Mouse (Mus musculus): ENCODE data around the gene Hist1h3g.
"Not testable (repeated sequence)": the region's sequence is repeated elsewhere in the genome, so short reads cannot be mapped to it uniquely, and the experiment has no call there.

Gene Hist1h3g

DNA sequence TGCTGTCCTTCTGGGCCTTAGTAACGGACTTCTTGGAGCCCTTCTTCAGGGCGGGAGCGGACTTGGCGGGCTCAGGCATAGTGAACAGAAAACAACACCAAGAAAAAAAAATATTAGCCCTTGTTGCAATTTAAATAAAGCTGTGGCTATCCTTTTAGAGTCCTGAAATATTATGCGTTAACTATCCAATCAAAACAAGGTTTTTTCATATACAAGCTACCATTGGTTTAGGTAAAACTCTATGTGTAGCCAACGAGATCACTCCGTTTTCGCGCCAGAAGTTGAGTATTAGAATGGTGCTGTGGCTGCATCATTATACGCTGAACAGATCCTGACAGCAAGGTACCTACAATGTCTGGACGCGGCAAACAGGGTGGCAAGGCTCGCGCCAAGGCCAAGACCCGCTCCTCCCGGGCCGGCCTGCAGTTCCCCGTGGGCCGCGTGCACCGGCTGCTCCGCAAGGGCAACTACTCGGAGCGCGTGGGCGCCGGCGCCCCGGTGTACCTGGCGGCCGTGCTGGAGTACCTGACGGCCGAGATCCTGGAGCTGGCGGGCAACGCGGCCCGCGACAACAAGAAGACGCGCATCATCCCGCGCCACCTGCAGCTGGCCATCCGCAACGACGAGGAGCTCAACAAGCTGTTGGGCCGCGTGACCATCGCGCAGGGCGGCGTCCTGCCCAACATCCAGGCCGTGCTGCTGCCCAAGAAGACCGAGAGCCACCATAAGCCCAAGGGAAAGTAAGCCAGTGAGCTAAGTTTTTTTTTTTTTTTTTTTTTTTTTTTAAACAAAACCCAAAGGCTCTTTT, 1.5 kb upstream of the Hist1h3g start, which contains the start of gene Hist1h2af:
Hist1h2af (plus strand) TSS at position 347 of the 808 bp plus-strand sequence.
- in situ Hi-C loops (cut with MboI, MseI): loop anchor here (5.0 to 10.0 kb wide), 3 partner anchors 51 to 1821 kb away; partner anchors contain the start of genes Hist1h2ah, Hist1h2bk and Hist1h4d

DNA sequence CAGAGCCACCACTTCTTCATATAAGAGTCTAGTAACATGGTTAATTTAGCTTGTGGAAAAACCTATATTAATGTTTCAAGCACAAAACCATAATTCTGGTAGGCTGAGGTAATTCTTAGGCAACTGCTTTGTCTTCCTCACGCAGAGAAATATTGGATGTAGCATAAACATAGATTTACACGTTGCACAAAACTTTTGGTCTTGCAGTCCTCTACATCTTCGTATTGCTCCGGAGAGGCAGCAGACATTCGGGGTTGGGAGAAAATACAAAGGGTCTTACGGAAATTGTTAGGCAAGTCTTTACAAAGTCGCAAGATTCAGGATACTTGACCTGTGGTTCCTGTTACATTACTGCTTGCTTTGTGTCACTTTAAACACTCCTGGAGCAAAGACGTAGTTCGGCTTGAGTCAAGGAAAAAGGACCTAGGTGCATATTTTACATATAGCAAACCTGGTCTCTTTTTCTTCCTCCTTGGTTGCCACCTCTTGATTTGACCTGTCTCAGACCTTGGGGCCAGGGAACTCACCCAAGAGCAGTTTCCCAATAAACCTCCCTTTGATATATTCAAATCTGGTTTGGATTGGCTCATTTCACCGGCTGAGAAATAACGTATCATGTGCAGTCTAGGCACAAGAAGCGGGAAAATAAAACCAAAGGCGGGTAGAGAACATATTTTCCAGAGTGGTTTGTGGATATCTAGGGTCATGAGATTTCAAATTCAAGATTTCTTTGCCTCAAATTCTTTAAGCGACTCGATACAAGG, 672 bp upstream of the Hist1h3g start:
- in situ Hi-C loops (cut with MboI, MseI): loop anchor here (5.0 to 10.0 kb wide), 3 partner anchors 50 to 1822 kb away; partner anchors contain the start of genes Hist1h2ah, Hist1h2bk and Hist1h4d

DNA sequence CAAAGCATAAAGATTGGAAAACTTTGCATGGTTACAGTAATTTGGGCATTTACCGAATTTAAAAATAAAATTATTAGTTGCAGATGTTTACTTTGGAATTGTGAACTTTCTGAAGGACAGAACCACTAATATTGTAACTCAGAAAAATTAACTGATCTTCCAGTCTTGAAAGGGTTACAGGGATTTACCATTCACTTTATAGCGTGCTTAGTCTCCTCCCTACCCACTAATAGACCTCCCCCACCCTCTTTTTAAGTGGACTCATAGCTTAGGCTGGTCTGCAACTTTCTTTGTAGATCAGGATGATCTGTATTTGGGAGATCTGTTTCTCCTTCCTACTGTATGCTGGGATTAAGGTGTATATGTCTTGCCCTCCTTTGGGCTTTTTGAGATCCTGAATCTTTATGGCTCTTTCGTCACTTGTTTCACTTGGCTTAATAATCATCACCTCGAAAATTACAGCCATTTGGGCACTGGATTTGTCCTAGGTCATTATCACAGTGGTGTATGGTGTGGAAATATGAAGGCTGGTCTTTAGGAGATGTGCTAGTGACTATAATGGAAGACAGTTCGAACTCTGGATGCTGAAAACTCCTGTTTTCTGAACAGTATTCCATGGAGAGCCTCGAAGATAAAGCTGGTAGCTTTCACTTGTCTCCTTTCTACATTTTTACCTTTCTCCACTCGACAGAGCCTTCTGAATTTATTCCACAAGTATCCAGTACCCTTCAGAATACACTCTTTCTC, 1.0 kb downstream of the Hist1h3g start:
- in situ Hi-C loops (cut with MboI, MseI): loop anchor here (10.0 kb wide), 2 partner anchors 49 to 1501 kb away; partner anchors contain the start of genes Hist1h2ah, Hist1h2bk and Hist1h4d

- in situ Hi-C loops (cut with MboI, MseI): loop anchor here (10.0 kb wide), 2 partner anchors 48 to 1502 kb away; partner anchors contain the start of genes Hist1h2ah, Hist1h2bk and Hist1h4d
These were observed 1.9 kb downstream of the Hist1h3g start for GRCm38 (mm10) chr13:23537006-23537710.

GRCm38 (mm10) chr13:23538249-23538648, 3.0 kb downstream of the Hist1h3g start:
- in situ Hi-C loops (cut with MboI, MseI): loop anchor here (10.0 kb wide), 2 partner anchors 47 to 1503 kb away; partner anchors contain the start of genes Hist1h2ah, Hist1h2bk and Hist1h4d

- in situ Hi-C loops (cut with MboI, MseI): loop anchor here (10.0 kb wide), 2 partner anchors 45 to 1505 kb away; partner anchors contain the start of genes Hist1h2ah, Hist1h2bk and Hist1h4d
These were observed 4.6 kb downstream of the Hist1h3g start for GRCm38 (mm10) chr13:23539821-23540220.

GRCm38 (mm10) chr13:23541497-23541896, 6.3 kb downstream of the Hist1h3g start:
- in situ Hi-C loops (cut with MboI, MseI): no loop called here

- in situ Hi-C loops (cut with MboI, MseI): not testable (repeated sequence)
These were observed 7.2 kb downstream of the Hist1h3g start for GRCm38 (mm10) chr13:23542225-23542980.

- in situ Hi-C loops (cut with MboI, MseI): not testable (repeated sequence)
These were observed 7.9 kb downstream of the Hist1h3g start, which contains the start of gene Hist1h2bh for GRCm38 (mm10) chr13:23542999-23543607. Gene Hist1h2bh, minus strand, starts transcription at chr13:23543392.

- in situ Hi-C loops (cut with MboI, MseI): no loop called here
These were observed 9.0 kb downstream of the Hist1h3g start, which contains the start of gene Hist1h3f for GRCm38 (mm10) chr13:23543965-23544786. Gene Hist1h3f, plus strand, starts transcription at chr13:23544052.

GRCm38 (mm10) chr13:23544787-23545120, 9.5 kb downstream of the Hist1h3g start:
- in situ Hi-C loops (cut with MboI, MseI): not testable (repeated sequence)

DNA sequence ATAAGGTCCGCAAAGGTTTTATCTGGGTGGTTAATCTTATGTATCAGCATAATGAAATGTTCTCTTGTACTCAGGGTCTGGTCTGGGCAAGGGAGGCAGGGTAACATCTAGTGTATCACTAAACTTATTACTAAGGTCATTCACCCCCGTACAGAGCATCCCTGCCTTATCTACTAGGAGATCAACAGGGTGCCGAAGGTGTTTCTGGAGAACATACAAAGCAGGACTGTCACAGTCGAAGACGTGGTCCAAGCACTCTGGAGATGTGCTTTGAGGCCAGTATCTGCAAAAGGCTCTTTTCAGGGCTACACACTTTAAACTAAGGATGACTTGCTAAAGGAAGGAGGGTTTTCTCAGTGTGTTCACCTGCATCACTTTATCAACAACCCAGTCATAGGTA, 11.5 kb downstream of the Hist1h3g start:
- in situ Hi-C loops (cut with MboI, MseI): no loop called here

GRCm38 (mm10) chr13:23550761-23551145, 15.5 kb downstream of the Hist1h3g start:
- in situ Hi-C loops (cut with MboI, MseI): loop anchor here (25.0 kb wide), 2 partner anchors 1062 to 1738 kb away; partner anchors contain the start of genes Hist1h2ao, Hist1h2bq and Hist1h4m

DNA sequence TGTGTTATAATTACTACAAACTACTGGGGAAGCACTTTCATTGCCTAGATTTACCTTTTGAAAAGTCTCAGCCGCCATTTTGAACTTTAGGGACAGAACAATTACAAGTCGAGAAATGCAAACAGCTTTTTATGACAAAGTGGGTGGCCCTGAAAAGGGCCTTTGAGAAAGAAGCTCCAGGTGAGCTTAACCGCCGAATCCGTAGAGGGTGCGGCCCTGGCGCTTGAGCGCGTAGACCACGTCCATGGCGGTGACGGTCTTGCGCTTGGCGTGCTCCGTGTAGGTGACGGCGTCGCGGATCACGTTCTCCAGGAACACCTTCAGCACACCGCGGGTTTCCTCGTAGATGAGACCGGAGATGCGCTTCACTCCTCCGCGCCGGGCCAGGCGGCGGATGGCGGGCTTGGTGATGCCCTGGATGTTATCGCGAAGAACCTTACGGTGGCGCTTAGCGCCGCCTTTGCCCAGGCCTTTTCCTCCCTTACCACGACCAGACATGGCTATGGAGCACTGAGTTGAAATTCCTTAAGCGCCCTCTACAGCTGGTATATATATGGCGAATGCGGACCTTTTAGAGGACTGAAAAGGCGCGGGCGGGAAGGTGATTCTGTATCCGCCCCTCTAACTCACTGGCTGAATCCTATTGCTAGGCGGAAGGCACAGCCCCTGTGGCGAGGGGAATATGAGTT, 16.1 kb downstream of the Hist1h3g start, which contains the start of gene Hist1h4f:
Hist1h4f (minus strand) TSS at position 503 of the 689 bp plus-strand sequence.
- in situ Hi-C loops (cut with MboI, MseI): loop anchor here (25.0 kb wide), 2 partner anchors 1061 to 1739 kb away; partner anchors contain the start of genes Hist1h2ao, Hist1h2bq and Hist1h4m

DNA sequence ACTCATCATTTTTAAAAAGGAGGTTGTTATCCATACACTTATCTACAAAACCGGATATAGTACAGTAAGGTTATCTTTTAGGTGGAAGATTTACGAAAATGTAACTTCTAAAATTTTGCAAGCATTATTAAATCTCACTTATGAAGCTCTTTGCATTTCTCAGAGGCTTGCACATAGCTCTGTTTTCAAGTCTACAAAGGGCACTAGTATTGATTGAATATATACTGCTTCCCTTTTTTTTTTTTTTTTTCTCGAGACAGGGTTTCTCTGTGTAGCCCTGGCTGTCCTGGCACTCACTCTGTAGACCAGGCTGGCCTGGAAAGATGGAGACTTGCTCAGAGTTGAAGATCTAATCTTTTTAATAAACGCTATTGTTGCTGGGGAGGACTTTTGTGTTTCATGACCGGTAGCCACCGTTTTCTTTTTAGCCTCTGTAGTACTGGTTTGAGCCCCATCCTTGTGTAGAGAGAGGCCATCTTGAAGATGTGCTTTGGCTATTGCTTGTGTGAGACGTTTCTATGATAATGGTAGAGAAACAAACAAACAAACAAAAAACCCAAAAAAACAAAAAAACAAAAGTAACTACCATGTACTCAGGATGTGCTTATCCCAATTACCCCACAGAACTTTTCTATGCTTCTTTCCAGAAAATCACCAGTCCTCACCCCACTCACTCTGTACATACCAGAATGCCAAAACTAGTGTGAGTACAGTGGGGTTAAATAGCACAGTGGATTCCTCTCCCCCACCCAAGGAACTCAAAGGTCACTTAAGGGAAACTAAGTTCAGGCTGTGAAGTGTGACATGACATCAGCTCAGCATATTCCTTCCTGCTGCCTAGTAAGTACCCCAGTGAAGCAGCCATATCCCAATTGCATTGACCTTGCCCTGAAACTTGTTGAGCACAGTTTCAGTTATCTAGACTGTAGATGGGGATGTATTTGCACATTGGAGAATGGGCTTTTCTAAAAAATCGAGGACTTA, 17.0 kb downstream of the Hist1h3g start:
- in situ Hi-C loops (cut with MboI, MseI): loop anchor here (25.0 kb wide), 2 partner anchors 1060 to 1740 kb away; partner anchors contain the start of genes Hist1h2ao, Hist1h2bq and Hist1h4m

GRCm38 (mm10) chr13:23552962-23553361, 17.7 kb downstream of the Hist1h3g start, which contains the start of gene Hist1h1d:
Gene Hist1h1d, plus strand, starts transcription at chr13:23553262.
- in situ Hi-C loops (cut with MboI, MseI): loop anchor here (25.0 kb wide), 2 partner anchors 1059 to 1741 kb away; partner anchors contain the start of genes Hist1h2ao, Hist1h2bq and Hist1h4m

Measured in regulatory T cell (primary cell).